ENCODE assay signal across 35 mouse cellular contexts in the genomic region with DNA sequence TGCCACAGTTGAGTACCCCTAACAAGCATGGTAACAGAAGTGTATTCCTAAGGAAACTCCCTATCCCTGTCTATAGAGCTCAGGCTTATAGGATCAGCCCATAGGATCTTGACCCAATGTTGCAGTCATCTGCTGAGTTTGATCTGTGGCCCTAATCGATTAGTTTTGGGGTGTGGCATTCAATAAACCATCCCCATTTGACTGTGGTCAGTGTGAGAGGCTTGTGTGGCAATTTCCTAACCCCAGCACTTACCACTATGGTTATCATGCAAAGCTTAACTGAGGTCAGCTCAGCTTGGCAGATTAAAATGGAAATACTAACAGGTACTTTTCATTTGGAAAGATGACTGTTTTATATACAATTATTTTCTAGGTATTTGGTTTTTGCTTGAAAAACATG.
"Had no signal": no experiment of that assay in that cellular context is flagged by ENCODE, and none has a peak within 500 bp of the region (broad histone marks: within the 10 kb centered on the region; RNA-seq: fewer than 3 reads in every experiment).

No protein-coding gene starts in this region.

- H3K4me1 ChIP-seq: heart, embryonic 10.5 days; intestine, embryonic 15.5 days had no signal

- H3K4me3 ChIP-seq: heart, embryonic 10.5 days; heart, embryonic 12.5 days; heart, embryonic 13.5 days; heart, embryonic 15.5 days; hindbrain, embryonic 10.5 days; hindbrain, embryonic 12.5 days; hindbrain, embryonic 13.5 days; hindbrain, embryonic 15.5 days; intestine, embryonic 15.5 days; kidney, embryonic 15.5 days; layer of hippocampus, adult 2 months had no signal

- ATAC-seq: hindbrain, embryonic 16.5 days; hindbrain, postnatal 0 days; inflammation-experienced regulatory T-cells, adult 6 months; intestine, embryonic 15.5 days; intestine, embryonic 16.5 days; intestine, postnatal 0 days had no signal

- H3K4me2 ChIP-seq: heart, embryonic 11.5 days; heart, embryonic 12.5 days; heart, embryonic 13.5 days; heart, embryonic 15.5 days; hindbrain, embryonic 12.5 days; hindbrain, embryonic 13.5 days; hindbrain, embryonic 14.5 days; hindbrain, embryonic 15.5 days; intestine, embryonic 15.5 days; kidney, embryonic 15.5 days had no signal

- H3K9me3 ChIP-seq: heart, embryonic 10.5 days; heart, embryonic 12.5 days; heart, embryonic 13.5 days; heart, embryonic 15.5 days; hindbrain, embryonic 10.5 days; hindbrain, embryonic 12.5 days; hindbrain, embryonic 13.5 days; hindbrain, embryonic 15.5 days; intestine, embryonic 15.5 days; kidney, embryonic 15.5 days had no signal

- H3K27me3 ChIP-seq: heart, embryonic 12.5 days; heart, embryonic 13.5 days; heart, embryonic 15.5 days; hindbrain, embryonic 12.5 days; hindbrain, embryonic 13.5 days; hindbrain, embryonic 15.5 days; intestine, embryonic 15.5 days; kidney, embryonic 15.5 days had no signal

- H3K27ac ChIP-seq: heart, embryonic 10.5 days; heart, embryonic 13.5 days; heart, embryonic 15.5 days; hindbrain, embryonic 10.5 days; hindbrain, embryonic 12.5 days; hindbrain, embryonic 13.5 days; hindbrain, embryonic 14.5 days; hindbrain, embryonic 15.5 days; hindbrain, postnatal 0 days; intestine, embryonic 15.5 days; kidney, embryonic 15.5 days; kidney, postnatal 0 days; layer of hippocampus, adult 2 months had no signal

- H3K36me3 ChIP-seq: heart, embryonic 10.5 days; heart, embryonic 12.5 days; heart, embryonic 13.5 days; heart, embryonic 15.5 days; hindbrain, embryonic 10.5 days; hindbrain, embryonic 12.5 days; hindbrain, embryonic 13.5 days; hindbrain, embryonic 15.5 days; intestine, embryonic 15.5 days; kidney, embryonic 15.5 days had no signal

- H3K9ac ChIP-seq: heart, embryonic 12.5 days; heart, embryonic 13.5 days; heart, embryonic 15.5 days; hindbrain, embryonic 12.5 days; hindbrain, embryonic 13.5 days; hindbrain, embryonic 14.5 days; hindbrain, embryonic 15.5 days; intestine, embryonic 15.5 days; kidney, embryonic 15.5 days had no signal

- DNase-seq: heart, postnatal 10 days; heart, postnatal 14 days; heart, postnatal 36 days; heart, postnatal 4 days; kidney, adult 11 months; kidney, adult 18-20 months; kidney, adult 2 months; kidney, adult 8-10 months; kidney, adult 9 months; kidney, postnatal 10 days; kidney, postnatal 14 days; kidney, postnatal 25 days; kidney, postnatal 36 days; kidney, postnatal 4 days; layer of hippocampus, adult 9-11 months; layer of hippocampus, postnatal 36 days had no signal
